Mouse (Mus musculus) neural tube, embryonic 12.5 days (tissue): ENCODE results near the gene Secisbp2. TPM values are rescaled to one million over a fixed set of nuclear protein-coding genes. Genes with fewer than 3 reads are reported as not detected.
A peak's percentile ranks its signal among the peaks of the same experiment; 100 is the strongest.

Source experiments
- ATAC-seq: fragments of 200-750 bp; cut with Nextera tagmentation; 2 replicates; pipeline ENCODE4 v1.8.0; 2017; ENCODE audit warnings: low read depth, mild to moderate bottlenecking, moderate TSS enrichment, moderate library complexity; ENCODE audit not compliant: low FRiP score
- H3K27ac ChIP-seq: fragments of 300-500 bp; sonication (generic); 2 replicates; pipeline ENCODE4 v1.5.1; 2016
- H3K27me3 ChIP-seq: fragments of 300-500 bp; sonication (generic); replicated peaks from 2 replicates; pipeline ENCODE4 v1.6.1; 2016; ENCODE audit warnings: mild to moderate bottlenecking
- H3K36me3 ChIP-seq: fragments of 300-500 bp; sonication (generic); 2 replicates; pipeline ENCODE4 v1.6.1; 2016; ENCODE audit warnings: mild to moderate bottlenecking
- H3K4me1 ChIP-seq: fragments of 300-500 bp; sonication (generic); 2 replicates; pipeline ENCODE4 v1.6.1; 2016
- H3K4me2 ChIP-seq: fragments of 300-500 bp; sonication (generic); replicated peaks from 2 replicates; pipeline ENCODE4 v1.6.1; 2016; ENCODE audit warnings: mild to moderate bottlenecking
- H3K4me3 ChIP-seq: fragments of 300-500 bp; sonication (generic); 2 replicates; pipeline ENCODE4 v1.5.1; 2016
- H3K9ac ChIP-seq: fragments of 300-500 bp; sonication (generic); 2 replicates; pipeline ENCODE4 v1.6.1; 2016; ENCODE audit warnings: mild to moderate bottlenecking
- H3K9me3 ChIP-seq: fragments of 300-500 bp; sonication (generic); 2 replicates; pipeline ENCODE4 v1.6.1; 2016; ENCODE audit warnings: mild to moderate bottlenecking
- WGBS: fragments of 180-500 bp; shearing (Covaris S2); methylation state at CpG from one replicate; pipeline ENCODE4 v1.1.7; 2016; 5-methylcytosine and 5-hydroxymethylcytosine counted together
- polyA plus RNA-seq: library from polyadenylated mRNA; unstranded; fragments of >200 nt; fragmentation: Nextera tagmentation; extraction: Ambion mirVana; gene quantifications from 2 replicates; pipeline ENCODE4 v1.2.1, GENCODE M21; 2016

Secisbp2 gene
- polyA plus RNA-seq = 25.9 and 33.3 TPM in 2 replicates

DNA sequence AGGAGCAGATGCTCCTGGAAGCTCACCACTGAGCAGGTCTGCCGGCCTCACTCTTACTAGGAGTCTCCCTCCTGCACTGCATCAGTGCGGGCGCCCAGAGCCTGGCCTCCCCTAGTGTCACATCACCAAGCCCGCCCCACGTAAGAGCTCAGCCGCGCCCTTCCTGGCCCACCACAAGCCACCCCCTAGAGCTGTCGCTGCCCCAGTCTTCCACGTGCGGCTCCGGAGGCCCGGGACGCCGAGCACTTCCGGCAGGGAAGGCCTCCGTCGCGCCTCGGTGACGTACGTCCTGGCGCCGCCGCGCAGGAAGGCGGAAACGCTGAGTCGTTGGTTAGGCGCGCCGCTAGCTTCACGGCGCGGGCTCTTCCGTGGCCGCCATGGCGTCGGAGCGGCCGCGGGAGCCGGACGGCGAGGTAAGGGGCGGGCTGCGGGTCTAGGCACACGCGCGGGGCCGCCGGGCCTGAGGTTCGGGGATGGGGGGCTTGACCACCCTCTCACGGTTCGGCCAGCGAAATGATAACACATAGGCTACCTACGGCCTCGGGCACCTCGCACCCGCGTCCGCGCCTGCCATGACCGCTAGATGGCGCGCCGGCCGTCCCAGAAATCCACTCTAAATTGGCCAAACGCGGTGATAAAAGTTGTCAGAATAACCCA, at the start of gene Secisbp2:
TSS of gene Secisbp2 (plus strand) at position 290 of the 657 bp plus-strand sequence.
- under 1% methylated on average over 69 of the region's 69 CpGs for WGBS
- H3K27ac ChIP-seq = peak within 1 kb of the TSS; percentile 50; the same call in 1 of the 2 replicates
- peak; percentile 96 for ATAC-seq
- no peaks in the 10 kb centered on the region for H3K27me3 ChIP-seq
- H3K9me3 ChIP-seq = no peaks in the 10 kb centered on the region
- peaks cover 14% of the 10 kb centered on the region for H3K4me1 ChIP-seq
- peak within 1 kb of the TSS; percentile 76 for H3K9ac ChIP-seq
- H3K4me3 ChIP-seq = peak within 1 kb of the TSS; percentile 70
- H3K4me2 ChIP-seq = peak within 1 kb of the TSS; percentile 81
- H3K36me3 ChIP-seq = peaks cover 32% of the 10 kb centered on the region

- H3K4me3 ChIP-seq = no peak overlapping the region
- 76% methylated on average over 8 of the region's 8 CpGs for WGBS
- H3K9ac ChIP-seq = no peak overlapping the region
- H3K36me3 ChIP-seq = no peaks in the 10 kb centered on the region
- H3K4me1 ChIP-seq = peaks cover 9% of the 10 kb centered on the region; the same call in 1 of the 2 replicates
- no peak overlapping the region for H3K27ac ChIP-seq
- H3K27me3 ChIP-seq = 0 out of 2 replicates have a peak, but pooled peaks cover 5% of the 10 kb centered on the region
- ATAC-seq = 0 out of 2 replicates have a peak, but pooled peaks have one; percentile 8
- H3K4me2 ChIP-seq = peak overlapping the region; percentile 45; the same call in 1 of the 2 replicates
- no peaks in the 10 kb centered on the region for H3K9me3 ChIP-seq
Observed at GRCm38 (mm10) chr13:51602764-51603163, 48.7 kb upstream of the Secisbp2 start.

GRCm38 (mm10) chr13:51603221-51603893, 48.1 kb upstream of the Secisbp2 start:
- Histone ChIP-seq H3K27ac (no peak overlapping the region), H3K27me3 (0 out of 2 replicates have a peak, but pooled peaks cover under 1% of the 10 kb centered on the region), H3K4me1 (peaks cover 9% of the 10 kb centered on the region; the same call in 1 of the 2 replicates), H3K36me3 (no peaks in the 10 kb centered on the region), H3K9ac (no peak overlapping the region), H3K9me3 (no peaks in the 10 kb centered on the region), H3K4me2 (peak overlapping the region; percentile 45), H3K4me3 (no peak overlapping the region)
- 32% methylated on average over 16 of the region's 16 CpGs for WGBS
- ATAC-seq = peak; percentile 76

DNA sequence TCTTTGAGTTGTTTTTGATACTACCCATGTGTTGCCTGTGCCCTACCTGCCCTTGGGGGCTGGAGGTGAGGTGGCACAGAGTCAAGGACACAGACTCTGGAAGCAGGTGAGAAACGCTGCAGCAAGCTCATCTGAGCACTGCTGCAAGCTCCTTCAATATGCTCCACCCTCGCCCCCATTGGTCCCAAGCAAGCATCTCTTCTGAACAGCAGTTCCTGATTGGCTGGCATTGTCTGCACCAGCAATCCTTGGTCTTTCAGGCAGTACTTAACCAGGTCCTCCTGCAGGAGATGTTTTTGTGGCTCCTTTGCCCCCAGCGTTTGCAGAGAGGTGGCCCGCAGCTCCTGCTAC, 47.6 kb upstream of the Secisbp2 start:
- H3K4me2 ChIP-seq = peak overlapping the region; percentile 45
- H3K27me3 ChIP-seq = no peaks in the 10 kb centered on the region
- no peak overlapping the region for H3K4me3 ChIP-seq
- WGBS = 44% methylated on average over 4 of the region's 4 CpGs
- H3K9ac ChIP-seq = no peak overlapping the region
- peaks cover 9% of the 10 kb centered on the region; the same call in 1 of the 2 replicates for H3K4me1 ChIP-seq
- H3K27ac ChIP-seq = no peak overlapping the region
- peak; percentile 25; the same call in 1 of the 2 replicates for ATAC-seq
- H3K9me3 ChIP-seq = no peaks in the 10 kb centered on the region
- no peaks in the 10 kb centered on the region for H3K36me3 ChIP-seq

DNA sequence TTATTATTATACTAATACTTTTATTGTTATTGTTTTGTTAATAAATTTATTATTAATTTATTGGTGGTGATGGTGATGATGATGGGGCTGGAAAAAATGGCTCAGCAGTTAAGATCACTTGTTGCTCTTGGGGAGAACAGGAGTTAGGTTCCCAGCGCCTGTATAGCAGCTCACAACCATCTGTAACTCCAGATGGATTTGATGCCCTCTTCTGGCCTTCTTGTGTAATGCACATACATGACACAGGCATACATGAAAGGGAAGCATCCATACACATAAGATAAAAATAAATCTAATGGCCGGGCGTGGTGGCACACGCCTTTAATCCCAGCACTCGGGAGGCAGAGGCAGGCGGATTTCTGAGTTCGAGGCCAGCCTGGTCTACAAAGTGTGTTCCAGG, 42.3 kb upstream of the Secisbp2 start:
- Histone ChIP-seq H3K9me3 (no peaks in the 10 kb centered on the region), H3K36me3 (no peaks in the 10 kb centered on the region), H3K4me2 (no peak overlapping the region), H3K4me1 (no peaks in the 10 kb centered on the region), H3K4me3 (no peak overlapping the region), H3K27ac (no peak overlapping the region), H3K9ac (no peak overlapping the region), H3K27me3 (no peaks in the 10 kb centered on the region)
- ATAC-seq = no peak
- WGBS = 92% methylated on average over 7 of the region's 7 CpGs

DNA sequence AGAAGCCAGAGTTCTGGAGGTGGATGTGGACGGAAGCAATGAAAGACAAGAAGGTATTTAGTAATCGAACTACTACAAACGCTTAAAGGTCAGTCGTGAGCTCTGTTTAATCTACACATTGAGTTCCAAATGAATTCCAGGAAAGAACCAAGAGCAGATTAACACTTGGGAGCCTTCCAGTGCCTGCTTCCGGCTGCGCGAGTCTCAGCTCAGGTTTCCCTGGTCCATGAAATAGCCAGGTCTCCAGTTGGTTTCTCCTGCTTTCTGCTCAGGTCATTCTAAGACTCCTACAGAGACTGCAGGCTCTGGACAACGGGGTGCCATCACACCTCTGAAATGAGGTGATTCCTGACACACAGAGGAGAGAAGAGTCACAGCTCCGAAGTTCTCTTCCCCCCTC, 40.4 kb upstream of the Secisbp2 start:
- 0 out of 2 replicates have a peak, but pooled peaks cover under 1% of the 10 kb centered on the region for H3K4me1 ChIP-seq
- no peak overlapping the region for H3K9ac ChIP-seq
- no peak overlapping the region for H3K4me3 ChIP-seq
- no peak overlapping the region for H3K27ac ChIP-seq
- no peak overlapping the region for H3K4me2 ChIP-seq
- H3K9me3 ChIP-seq = no peaks in the 10 kb centered on the region
- no peaks in the 10 kb centered on the region for H3K27me3 ChIP-seq
- H3K36me3 ChIP-seq = no peaks in the 10 kb centered on the region
- ATAC-seq = no peak
- 39% methylated on average over 9 of the region's 9 CpGs for WGBS

DNA sequence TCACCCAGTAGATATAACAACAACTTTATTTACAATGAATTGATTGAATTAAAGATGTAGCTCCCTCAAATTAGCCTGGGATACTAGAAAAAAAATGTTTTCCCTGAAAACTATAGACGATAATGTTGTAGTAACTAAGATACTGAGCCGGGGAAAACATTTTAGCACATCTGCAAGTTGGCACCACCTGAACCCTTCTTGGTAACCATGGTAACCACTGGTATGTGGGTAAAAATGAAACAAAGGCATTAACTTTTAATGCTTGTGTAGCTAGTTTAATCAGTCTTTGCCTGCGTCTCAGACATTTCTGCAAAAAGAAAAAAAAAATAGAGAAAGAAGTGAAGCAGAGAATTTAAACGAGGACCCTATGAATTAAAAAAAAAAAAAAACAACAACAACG, 40.0 kb upstream of the Secisbp2 start:
- no peak for ATAC-seq
- no peak overlapping the region for H3K27ac ChIP-seq
- H3K4me2 ChIP-seq = no peak overlapping the region
- no peak overlapping the region for H3K4me3 ChIP-seq
- H3K36me3 ChIP-seq = no peaks in the 10 kb centered on the region
- H3K27me3 ChIP-seq = no peaks in the 10 kb centered on the region
- no peaks in the 10 kb centered on the region for H3K9me3 ChIP-seq
- H3K9ac ChIP-seq = no peak overlapping the region
- WGBS = 60% methylated on average over 5 of the region's 5 CpGs
- peaks cover 4% of the 10 kb centered on the region; the same call in 1 of the 2 replicates for H3K4me1 ChIP-seq

GRCm38 (mm10) chr13:51615815-51616214, 35.7 kb upstream of the Secisbp2 start:
- Histone ChIP-seq H3K9me3 (no peaks in the 10 kb centered on the region), H3K27me3 (no peaks in the 10 kb centered on the region), H3K4me2 (no peak overlapping the region), H3K9ac (no peak overlapping the region), H3K36me3 (no peaks in the 10 kb centered on the region), H3K4me3 (no peak overlapping the region), H3K4me1 (peaks cover 4% of the 10 kb centered on the region; the same call in 1 of the 2 replicates), H3K27ac (no peak overlapping the region)
- 72% methylated on average over 10 of the region's 10 CpGs for WGBS
- ATAC-seq = no peak

GRCm38 (mm10) chr13:51616417-51617044, 35.0 kb upstream of the Secisbp2 start:
- Histone ChIP-seq H3K27me3 (no peaks in the 10 kb centered on the region), H3K4me3 (no peak overlapping the region), H3K27ac (no peak overlapping the region), H3K9ac (no peak overlapping the region), H3K4me2 (0 out of 2 replicates have a peak overlapping the region, but pooled peaks have one; percentile 2), H3K9me3 (no peaks in the 10 kb centered on the region), H3K4me1 (peaks cover 4% of the 10 kb centered on the region; the same call in 1 of the 2 replicates), H3K36me3 (no peaks in the 10 kb centered on the region)
- ATAC-seq = peak; percentile 61; the same call in 1 of the 2 replicates
- 10% methylated on average over 12 of the region's 12 CpGs for WGBS

DNA sequence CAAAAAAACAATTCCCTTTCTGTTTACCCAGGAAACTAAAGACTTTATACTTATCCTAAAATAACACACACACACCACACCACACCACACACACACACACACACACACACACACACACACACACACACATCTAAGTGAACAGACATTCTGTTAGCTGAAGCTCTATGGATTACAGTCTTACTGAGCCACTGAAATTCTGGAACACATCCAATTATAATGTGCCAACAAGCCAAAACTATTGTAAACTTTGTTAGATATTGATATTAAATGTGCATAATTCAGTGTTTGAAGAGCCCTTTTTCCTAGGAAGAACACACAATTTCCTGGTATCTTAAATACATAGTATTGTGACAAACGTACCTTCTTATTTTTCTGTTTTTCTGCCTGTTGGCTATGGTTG, 34.2 kb upstream of the Secisbp2 start:
- Histone ChIP-seq H3K4me1 (peaks cover 4% of the 10 kb centered on the region; the same call in 1 of the 2 replicates), H3K4me2 (no peak overlapping the region), H3K4me3 (no peak overlapping the region), H3K36me3 (no peaks in the 10 kb centered on the region), H3K27ac (no peak overlapping the region), H3K9ac (no peak overlapping the region), H3K27me3 (no peaks in the 10 kb centered on the region), H3K9me3 (no peaks in the 10 kb centered on the region)
- WGBS = 81% methylated on average over 1 of the region's 1 CpGs
- no peak for ATAC-seq

DNA sequence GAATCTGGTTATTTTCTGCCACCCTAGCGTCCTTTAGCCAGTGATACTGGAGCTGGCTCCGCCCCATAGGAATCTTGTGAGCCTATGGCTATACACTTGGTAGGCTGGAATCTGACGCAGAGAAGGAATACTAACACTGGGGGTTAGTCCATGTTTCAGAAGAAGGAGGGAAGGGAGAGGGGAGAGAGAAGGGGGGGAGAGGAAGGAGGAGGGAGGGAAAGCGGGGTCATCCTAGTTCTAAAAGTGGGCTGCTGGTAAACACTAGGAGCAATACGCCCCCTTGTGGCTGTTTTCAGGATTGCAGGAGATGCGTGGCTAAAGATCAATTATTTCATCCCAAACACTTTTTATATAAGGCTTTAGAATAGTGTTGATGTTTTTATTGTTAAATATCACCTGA, 33.6 kb upstream of the Secisbp2 start:
- H3K27ac ChIP-seq = no peak overlapping the region
- H3K36me3 ChIP-seq = no peaks in the 10 kb centered on the region
- no peak overlapping the region for H3K4me3 ChIP-seq
- peak overlapping the region; percentile 31 for H3K4me2 ChIP-seq
- no peaks in the 10 kb centered on the region for H3K27me3 ChIP-seq
- no peak overlapping the region for H3K9ac ChIP-seq
- H3K9me3 ChIP-seq = no peaks in the 10 kb centered on the region
- ATAC-seq = peak; percentile 44; the same call in 1 of the 2 replicates
- peaks cover 4% of the 10 kb centered on the region; the same call in 1 of the 2 replicates for H3K4me1 ChIP-seq
- 19% methylated on average over 6 of the region's 6 CpGs for WGBS

- no peak overlapping the region for H3K27ac ChIP-seq
- H3K4me2 ChIP-seq = no peak overlapping the region
- WGBS = 19% methylated on average over 8 of the region's 9 CpGs
- no peak overlapping the region for H3K4me3 ChIP-seq
- H3K9me3 ChIP-seq = no peaks in the 10 kb centered on the region
- no peaks in the 10 kb centered on the region for H3K36me3 ChIP-seq
- peaks cover 4% of the 10 kb centered on the region; the same call in 1 of the 2 replicates for H3K4me1 ChIP-seq
- ATAC-seq = 0 out of 2 replicates have a peak, but pooled peaks have one; percentile 50
- no peaks in the 10 kb centered on the region for H3K27me3 ChIP-seq
- H3K9ac ChIP-seq = no peak overlapping the region
Observed at GRCm38 (mm10) chr13:51618602-51619001, 32.9 kb upstream of the Secisbp2 start.
